Mouse (Mus musculus) embryonic fibroblast, embryonic 13.5 days (primary cell): ENCODE results near the gene Mrpl42.

ENCODE experiments used
- CTCF ChIP-seq: IDR thresholded peaks from 2 replicates; pipeline ENCODE4 v1.5.1; 2011; ENCODE audit warnings: mild to moderate bottlenecking, control low read depth, low read length, moderate library complexity, borderline replicate concordance; ENCODE audit not compliant: insufficient read depth
- POLR2A ChIP-seq: IDR thresholded peaks from 2 replicates; pipeline ENCODE4 v1.6.1; 2011; ENCODE audit warnings: low read depth, mild to moderate bottlenecking, control low read depth, low read length, moderate library complexity

GRCm38 (mm10) chr10:95453282-95453681 is 48.5 kb downstream of the Mrpl42 start:
- no peak for TF ChIP-seq POLR2A
- TF ChIP-seq CTCF = no peak
